Mouse (Mus musculus) kidney, adult 2 months (tissue): ENCODE measurements around the gene Adgrl2.

ENCODE experiments used
- CTCF ChIP-seq: fragments of 200-500 bp; conservative IDR thresholded peaks from 2 replicates; pipeline ENCODE4 v1.5.1; 2011; ENCODE audit warnings: low read depth, mild to moderate bottlenecking, control low read depth, low read length, moderate library complexity, mixed read lengths; ENCODE audit not compliant: insufficient read depth, insufficient read length
- POLR2A ChIP-seq: fragments of 200-500 bp; IDR thresholded peaks from one replicate; pipeline ENCODE4 v1.6.1; 2011; ENCODE audit warnings: low read depth, low read length, control low read depth

DNA sequence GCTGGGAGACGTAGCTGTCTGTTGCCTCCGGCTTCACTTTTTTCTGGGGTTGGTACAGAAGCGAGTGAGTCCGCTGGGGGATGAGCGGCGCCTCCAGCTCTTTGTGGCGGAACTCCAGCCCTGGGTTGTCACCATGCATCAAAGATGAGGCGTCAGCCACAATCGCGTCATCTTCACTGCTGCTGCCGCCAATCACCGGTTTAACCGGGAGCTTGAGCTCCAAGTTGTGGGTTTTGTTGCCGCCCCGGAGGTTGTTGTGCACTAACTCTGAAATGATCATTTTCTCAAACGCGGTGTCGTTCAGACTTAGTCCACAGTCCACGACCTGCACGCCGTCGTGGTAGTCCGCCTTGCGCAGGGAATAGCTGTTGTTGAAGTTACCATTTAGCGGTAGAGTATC is 172.9 kb downstream of the Adgrl2 start:
- TF ChIP-seq CTCF, result no peak
- no peak for TF ChIP-seq POLR2A
